Mouse (Mus musculus): Measurements from ENCODE around the gene Fam163b. TPM values are rescaled to one million over a fixed set of nuclear protein-coding genes. Genes with fewer than 3 reads are reported as not detected.

Gene Fam163b
- polyA plus RNA-seq, 1 experiment from 2014 or later, result 0.07 TPM

DNA sequence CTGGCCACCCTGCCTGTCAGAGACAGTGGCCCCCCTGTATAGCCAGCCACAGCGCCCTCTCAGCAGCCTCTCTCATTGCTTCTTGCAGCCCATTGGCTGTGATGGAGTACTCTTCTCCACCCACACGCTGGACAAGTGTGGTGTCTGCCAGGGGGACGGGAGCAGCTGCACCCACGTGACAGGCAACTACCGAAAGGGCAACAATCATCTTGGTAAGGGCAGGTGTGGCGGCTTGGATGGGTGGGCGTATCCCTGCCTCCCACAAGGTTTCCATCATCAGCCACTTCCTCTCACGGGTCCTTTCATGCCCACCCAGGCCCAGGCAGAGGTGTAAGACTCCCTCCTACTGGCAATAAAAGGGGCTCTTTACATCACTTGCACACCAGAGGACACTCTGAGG, 57.3 kb downstream of the Fam163b start:
- WGBS, result 40% methylated on average over 8 of the region's 8 CpGs
- Histone ChIP-seq H3K4me1 (replicated peaks; ENCODE audit: control insufficient read depth, insufficient read depth) (peaks cover 2% of the 10 kb centered on the region; the same call in 1 of the 2 replicates), H3K4me3 (ENCODE audit: low read depth, low read length) (no peak overlapping the region), H3K9ac (ENCODE audit: low read length) (no peak overlapping the region), H3K9me3 (ENCODE audit: control insufficient read depth, low read length) (no peaks in the 10 kb centered on the region), H3K27me3 (ENCODE audit: control insufficient read depth, insufficient read depth, low read length) (no peaks in the 10 kb centered on the region), H3K4me2 (replicated peaks; ENCODE audit: low read depth) (no peak overlapping the region), H3K27ac (replicated peaks) (no peak overlapping the region), H3K36me3 (ENCODE audit: control insufficient read depth, insufficient read depth, low read length) (no peaks in the 10 kb centered on the region)
- TF ChIP-seq EP300 (optimal IDR thresholded peaks at IDR 0.05) (no peak), CTCF (IDR thresholded peaks at IDR 0.05; ENCODE audit: low read depth) (0 out of 2 replicates have a peak, but pooled peaks have one; percentile 5)
- DNase-seq (ENCODE audit: low spot score), result no peak
- no peak for ATAC-seq (ENCODE audit: low FRiP score, low TSS enrichment)

DNA sequence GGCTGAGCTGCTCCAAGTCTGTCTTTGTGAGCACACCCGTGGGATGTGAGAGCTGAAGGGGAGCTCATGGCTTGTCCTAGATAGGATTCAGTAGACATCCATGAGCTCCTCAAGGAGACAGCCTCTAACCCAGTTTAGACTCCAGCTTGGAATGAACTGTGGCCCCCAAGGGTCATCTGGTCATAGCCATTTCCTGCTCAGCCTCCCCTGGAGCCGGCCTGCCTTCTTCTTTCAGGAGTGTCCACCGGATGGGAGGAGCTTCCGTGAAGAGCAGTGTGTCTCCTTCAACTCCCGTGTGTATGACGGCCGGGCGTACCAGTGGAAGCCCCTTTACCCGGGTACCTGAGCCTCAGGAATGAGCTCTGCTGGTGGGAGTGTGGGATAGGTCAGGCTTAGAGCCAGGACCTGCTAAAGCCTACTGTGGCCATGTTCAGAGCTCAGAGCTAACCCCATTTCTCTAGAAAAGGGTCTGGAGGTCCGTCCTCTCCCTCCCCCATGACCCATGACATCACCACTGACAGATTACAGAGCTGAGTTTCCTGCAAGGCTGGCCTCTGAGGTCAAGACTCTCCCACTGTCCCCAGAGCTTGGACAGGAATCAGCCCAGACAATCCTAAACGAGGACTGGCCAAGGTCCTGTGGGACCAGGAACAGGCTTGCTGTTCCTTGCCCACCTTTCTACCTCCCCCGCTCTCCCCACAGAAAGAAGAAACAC, 58.4 kb downstream of the Fam163b start:
- WGBS, result 70% methylated on average over 12 of the region's 12 CpGs
- H3K36me3 ChIP-seq (ENCODE audit: control insufficient read depth, insufficient read depth, low read length), result no peaks in the 10 kb centered on the region
- no peaks in the 10 kb centered on the region for H3K9me3 ChIP-seq (ENCODE audit: control insufficient read depth, low read length)
- H3K27ac ChIP-seq (replicated peaks), result no peak overlapping the region
- TF ChIP-seq EP300 (optimal IDR thresholded peaks at IDR 0.05) (no peak), CTCF (IDR thresholded peaks at IDR 0.05; ENCODE audit: low read depth) (no peak)
- no peak for ATAC-seq (ENCODE audit: low FRiP score, low TSS enrichment)
- H3K9ac ChIP-seq (ENCODE audit: low read length), result no peak overlapping the region
- DNase-seq (ENCODE audit: low spot score), result no peak
- H3K27me3 ChIP-seq (ENCODE audit: control insufficient read depth, insufficient read depth, low read length), result no peaks in the 10 kb centered on the region
- no peak overlapping the region for H3K4me2 ChIP-seq (replicated peaks; ENCODE audit: low read depth)
- H3K4me3 ChIP-seq (ENCODE audit: low read depth, low read length), result no peak overlapping the region
- peaks cover 6% of the 10 kb centered on the region; the same call in 1 of the 2 replicates for H3K4me1 ChIP-seq (replicated peaks; ENCODE audit: control insufficient read depth, insufficient read depth)

DNA sequence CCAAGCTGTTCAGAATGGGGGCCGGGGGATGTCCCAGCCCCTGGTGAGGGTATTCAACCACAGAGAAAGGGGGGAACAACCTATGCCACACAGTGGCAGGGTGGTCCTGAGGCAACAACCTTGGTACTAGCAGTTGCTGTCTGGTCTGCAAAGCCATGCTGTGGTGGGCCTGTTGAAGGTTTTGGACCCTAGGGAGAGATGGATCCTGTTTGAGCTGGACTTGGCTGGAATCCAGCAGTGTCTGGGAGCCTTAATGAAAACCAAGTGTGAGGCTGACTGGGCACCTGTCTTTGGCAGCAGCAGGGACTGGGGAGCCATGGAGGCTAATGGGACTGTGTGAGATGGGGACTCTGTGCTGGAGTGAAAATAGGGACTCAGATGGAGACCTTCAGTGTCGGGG, 62.6 kb downstream of the Fam163b start:
- no peak overlapping the region for H3K27ac ChIP-seq (replicated peaks)
- ATAC-seq (ENCODE audit: low FRiP score, low TSS enrichment), result no peak
- peak overlapping the region; percentile 32 for H3K4me2 ChIP-seq (replicated peaks; ENCODE audit: low read depth)
- H3K9me3 ChIP-seq (ENCODE audit: control insufficient read depth, low read length), result no peaks in the 10 kb centered on the region
- H3K27me3 ChIP-seq (ENCODE audit: control insufficient read depth, insufficient read depth, low read length), result no peaks in the 10 kb centered on the region
- no peak for DNase-seq (ENCODE audit: low spot score)
- TF ChIP-seq CTCF (IDR thresholded peaks at IDR 0.05; ENCODE audit: low read depth) (no peak), EP300 (optimal IDR thresholded peaks at IDR 0.05) (no peak)
- 55% methylated on average over 2 of the region's 2 CpGs for WGBS
- no peaks in the 10 kb centered on the region for H3K36me3 ChIP-seq (ENCODE audit: control insufficient read depth, insufficient read depth, low read length)
- no peak overlapping the region for H3K4me3 ChIP-seq (ENCODE audit: low read depth, low read length)
- H3K9ac ChIP-seq (ENCODE audit: low read length), result no peak overlapping the region
- H3K4me1 ChIP-seq (replicated peaks; ENCODE audit: control insufficient read depth, insufficient read depth), result peaks cover 5% of the 10 kb centered on the region; the same call in 1 of the 2 replicates

- no peaks in the 10 kb centered on the region for H3K36me3 ChIP-seq (ENCODE audit: control insufficient read depth, insufficient read depth, low read length)
- no peaks in the 10 kb centered on the region for H3K27me3 ChIP-seq (ENCODE audit: control insufficient read depth, insufficient read depth, low read length)
- no peak within 1 kb of the TSS; the same call in 1 of the 2 replicates for H3K9ac ChIP-seq (ENCODE audit: low read length)
- DNase-seq (ENCODE audit: low spot score), result peak; percentile 68
- peaks cover 5% of the 10 kb centered on the region; the same call in 1 of the 2 replicates for H3K4me1 ChIP-seq (replicated peaks; ENCODE audit: control insufficient read depth, insufficient read depth)
- no peak for TF ChIP-seq EP300 (optimal IDR thresholded peaks at IDR 0.05)
- peak; percentile 17; the same call in 1 of the 2 replicates for TF ChIP-seq CTCF (IDR thresholded peaks at IDR 0.05; ENCODE audit: low read depth)
- no peak within 1 kb of the TSS; the same call in 1 of the 2 replicates for H3K27ac ChIP-seq (replicated peaks)
- peak; percentile 69 for ATAC-seq (ENCODE audit: low FRiP score, low TSS enrichment)
- WGBS, result 2% methylated on average over 10 of the region's 10 CpGs
- H3K9me3 ChIP-seq (ENCODE audit: control insufficient read depth, low read length), result no peaks in the 10 kb centered on the region
- H3K4me3 ChIP-seq (ENCODE audit: low read depth, low read length), result no peak within 1 kb of the TSS
- H3K4me2 ChIP-seq (replicated peaks; ENCODE audit: low read depth), result peak within 1 kb of the TSS; percentile 32
Measured at GRCm38 (mm10) chr2:27079152-27079584, 63.1 kb downstream of the Fam163b start, which contains the start of gene Adamtsl2. TSS of gene Adamtsl2 (plus strand) at chr2:27079379.

- Histone ChIP-seq H3K4me1 (replicated peaks; ENCODE audit: control insufficient read depth, insufficient read depth) (peaks cover 5% of the 10 kb centered on the region; the same call in 1 of the 2 replicates), H3K9me3 (ENCODE audit: control insufficient read depth, low read length) (no peaks in the 10 kb centered on the region), H3K27ac (replicated peaks) (no peak overlapping the region; the same call in 1 of the 2 replicates), H3K36me3 (ENCODE audit: control insufficient read depth, insufficient read depth, low read length) (no peaks in the 10 kb centered on the region), H3K27me3 (ENCODE audit: control insufficient read depth, insufficient read depth, low read length) (no peaks in the 10 kb centered on the region), H3K4me2 (replicated peaks; ENCODE audit: low read depth) (no peak overlapping the region), H3K9ac (ENCODE audit: low read length) (no peak overlapping the region), H3K4me3 (ENCODE audit: low read depth, low read length) (no peak overlapping the region)
- WGBS, result 51% methylated on average over 2 of the region's 2 CpGs
- DNase-seq (ENCODE audit: low spot score) (no peak), ATAC-seq (ENCODE audit: low FRiP score, low TSS enrichment) (no peak)
- TF ChIP-seq EP300 (optimal IDR thresholded peaks at IDR 0.05), result no peak
- TF ChIP-seq CTCF (IDR thresholded peaks at IDR 0.05; ENCODE audit: low read depth), result no peak
Measured at GRCm38 (mm10) chr2:27078312-27078711, 64.0 kb downstream of the Fam163b start.

DNA sequence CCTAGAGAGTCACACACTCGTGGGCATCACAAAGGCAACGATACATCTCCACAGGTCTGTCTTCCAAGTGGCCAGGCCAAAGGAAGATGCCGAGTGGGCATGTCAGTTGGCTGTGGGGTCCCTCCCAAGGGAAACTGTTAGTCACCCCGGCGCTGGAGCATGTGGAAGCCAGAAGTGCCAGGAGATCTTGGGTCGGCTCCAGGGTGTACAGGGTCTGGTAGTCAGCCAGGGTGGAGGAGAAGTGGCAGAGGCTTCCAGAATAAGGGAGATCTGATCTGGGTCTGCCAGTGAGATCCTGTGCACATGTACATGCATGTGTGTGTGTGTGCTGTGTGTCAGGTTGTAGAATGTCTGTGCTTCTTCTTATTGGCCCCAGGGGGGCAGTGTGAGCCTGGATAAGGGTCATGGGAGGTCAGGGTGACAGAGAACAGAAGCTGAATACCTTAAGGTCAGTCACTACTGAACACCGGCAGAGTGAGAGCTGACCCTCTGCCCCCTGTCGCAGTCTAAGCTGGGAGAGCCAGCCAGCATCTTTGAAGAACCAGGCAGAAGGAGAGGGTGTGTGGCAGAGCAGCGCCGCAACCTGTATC, 64.5 kb downstream of the Fam163b start:
- no peak overlapping the region for H3K27ac ChIP-seq (replicated peaks)
- H3K27me3 ChIP-seq (ENCODE audit: control insufficient read depth, insufficient read depth, low read length), result no peaks in the 10 kb centered on the region
- H3K9me3 ChIP-seq (ENCODE audit: control insufficient read depth, low read length), result no peaks in the 10 kb centered on the region
- no peaks in the 10 kb centered on the region for H3K36me3 ChIP-seq (ENCODE audit: control insufficient read depth, insufficient read depth, low read length)
- no peak for DNase-seq (ENCODE audit: low spot score)
- H3K4me2 ChIP-seq (replicated peaks; ENCODE audit: low read depth), result no peak overlapping the region
- peaks cover 5% of the 10 kb centered on the region; the same call in 1 of the 2 replicates for H3K4me1 ChIP-seq (replicated peaks; ENCODE audit: control insufficient read depth, insufficient read depth)
- no peak overlapping the region for H3K9ac ChIP-seq (ENCODE audit: low read length)
- 58% methylated on average over 10 of the region's 10 CpGs for WGBS
- H3K4me3 ChIP-seq (ENCODE audit: low read depth, low read length), result no peak overlapping the region
- no peak for ATAC-seq (ENCODE audit: low FRiP score, low TSS enrichment)
- TF ChIP-seq EP300 (optimal IDR thresholded peaks at IDR 0.05), result no peak
- peak; percentile 46 for TF ChIP-seq CTCF (IDR thresholded peaks at IDR 0.05; ENCODE audit: low read depth)
